Mouse (Mus musculus) erythroblast, embryonic 14.5 days (primary cell): ENCODE results near the gene Tram1l1.

ENCODE experiments used
- GATA1 ChIP-seq: IDR thresholded peaks from 2 replicates; pipeline ENCODE4 v1.6.1; 2012; ENCODE audit warnings: low read length, inconsistent platforms, mixed read lengths
- TAL1 ChIP-seq: IDR thresholded peaks from 3 replicates; pipeline ENCODE4 v1.6.1; 2012; ENCODE audit warnings: low read length, inconsistent platforms, mixed read lengths

GRCm38 (mm10) chr3:124272465-124273089 lies 48.1 kb upstream of the Tram1l1 start:
- no peak for TF ChIP-seq TAL1
- TF ChIP-seq GATA1 = no peak
